Mouse (Mus musculus) 416B (cell line): ENCODE measurements at regions not wholly inside any gene's neighbourhood (a gene's known extent, or its start where the extent isn't known, plus 50 kb on each side); places are given as distances from the start of the nearest gene placed in this dataset.

Experiments used
- DNase-seq: peaks from one replicate; pipeline ENCODE4 v3.0.0; 2011; ENCODE audit warnings: low read depth

- no peak for DNase-seq
Measured at GRCm38 (mm10) chr12:112336691-112337295, 152.5 kb upstream of the A530016L24Rik start.

DNA sequence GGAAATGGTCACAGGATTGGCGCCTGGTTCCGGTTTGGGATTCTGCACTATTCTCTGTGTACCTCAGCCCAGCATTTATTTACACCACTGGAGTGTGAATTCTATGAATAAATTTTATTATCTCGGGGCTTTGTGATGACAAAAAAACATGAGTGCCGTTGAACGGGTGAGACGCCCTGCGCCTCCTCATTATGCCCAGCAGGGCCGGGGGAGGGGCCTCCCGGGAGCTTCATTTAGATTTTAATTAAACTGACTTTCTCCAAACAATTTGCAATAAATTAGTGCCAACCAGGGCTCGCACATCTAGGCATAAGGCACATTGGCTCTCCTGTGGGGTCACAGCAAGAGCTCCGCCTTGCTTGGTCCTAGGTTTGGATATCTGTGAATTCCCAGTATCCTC lies 151.8 kb upstream of the A530016L24Rik start:
- DNase-seq = no peak

DNA sequence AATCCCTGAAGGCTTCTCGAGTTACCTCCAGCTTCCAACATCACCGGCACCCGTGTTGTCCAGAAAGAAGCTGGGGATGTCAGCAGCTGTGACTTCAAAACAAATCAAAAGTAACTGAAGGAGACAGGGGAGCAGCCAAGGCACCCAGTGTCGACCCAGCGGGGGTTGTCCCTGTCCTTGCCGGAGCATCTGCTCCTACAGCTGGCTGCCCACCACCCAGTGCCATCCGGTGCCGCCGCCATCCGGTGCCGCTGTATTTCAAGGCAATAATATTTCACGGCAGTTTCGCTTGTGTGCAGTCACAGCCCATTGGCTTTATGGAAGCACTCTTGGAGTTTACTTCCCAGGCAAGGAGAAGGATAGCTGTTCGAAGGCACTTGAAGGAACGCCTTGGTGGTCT lies 150.3 kb upstream of the A530016L24Rik start:
- no peak for DNase-seq

DNA sequence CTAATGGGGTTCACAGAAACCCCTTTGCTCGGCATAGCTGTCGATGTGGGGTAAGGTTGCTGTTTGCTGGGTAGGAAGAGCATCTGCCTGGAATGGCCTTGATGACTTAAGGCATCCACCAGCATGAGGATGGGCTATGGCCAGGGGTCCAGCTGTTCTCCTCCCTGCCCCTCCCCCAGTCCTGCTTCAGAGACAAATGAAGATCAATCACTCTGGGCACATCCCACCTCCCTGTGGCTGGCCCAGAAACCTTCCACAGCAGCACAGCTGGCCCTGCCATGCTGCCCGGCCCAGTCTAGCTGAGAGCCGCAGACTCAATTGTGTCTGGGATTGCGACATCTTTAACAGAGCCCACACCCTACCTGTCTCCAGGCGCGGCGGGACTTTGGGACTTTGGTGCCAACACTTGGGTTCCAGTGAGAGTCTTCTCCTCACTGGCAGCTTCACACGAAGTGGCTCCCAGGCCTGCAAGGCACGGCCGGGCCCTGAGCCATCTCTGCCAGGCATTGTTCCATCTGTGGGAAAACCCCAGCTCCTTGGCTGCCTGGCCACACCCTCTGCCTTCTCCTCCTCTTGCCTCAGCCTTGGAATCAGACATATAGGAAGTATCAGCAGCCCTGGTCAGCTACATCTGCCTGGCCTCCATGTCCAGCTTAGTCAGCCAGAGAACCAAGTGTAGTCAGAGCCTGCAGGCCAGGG lies 149.6 kb upstream of the A530016L24Rik start:
- no peak for DNase-seq

- DNase-seq = no peak
Measured at GRCm38 (mm10) chr12:112340248-112340647, 149.0 kb upstream of the A530016L24Rik start.

GRCm38 (mm10) chr12:112341726-112342469 lies 147.3 kb upstream of the A530016L24Rik start:
- DNase-seq = no peak

DNA sequence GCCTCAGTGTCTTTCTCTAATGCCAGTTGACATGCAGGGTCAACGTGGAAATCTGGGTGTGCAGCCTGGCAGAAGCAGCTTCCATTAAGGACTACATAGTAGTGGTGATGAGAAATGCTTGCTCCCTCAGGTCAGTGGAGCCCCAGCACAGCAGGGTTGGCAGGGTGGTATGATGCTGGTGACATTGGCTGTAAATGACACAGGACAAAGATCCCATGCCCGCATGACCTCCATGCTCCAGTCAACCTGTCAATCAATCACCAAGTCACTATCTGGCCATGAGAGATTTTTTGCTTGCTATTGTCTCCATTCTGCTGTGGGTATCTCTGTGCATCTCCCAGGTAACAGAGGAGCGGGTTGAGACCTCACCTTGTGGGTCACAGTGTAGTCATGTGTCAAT lies 146.2 kb upstream of the A530016L24Rik start:
- no peak for DNase-seq

GRCm38 (mm10) chr12:112344285-112344684 lies 145.0 kb upstream of the A530016L24Rik start:
- DNase-seq = no peak

- DNase-seq = no peak
Measured at GRCm38 (mm10) chr12:112345797-112346196, 143.5 kb upstream of the A530016L24Rik start.

GRCm38 (mm10) chr12:112348116-112348515 lies 141.1 kb upstream of the A530016L24Rik start:
- no peak for DNase-seq

- DNase-seq = no peak
Measured at GRCm38 (mm10) chr12:112349676-112350318, 139.5 kb upstream of the A530016L24Rik start.

- DNase-seq = no peak
Measured at GRCm38 (mm10) chr12:112350733-112351132, 138.5 kb upstream of the A530016L24Rik start.

- DNase-seq = no peak
Measured at GRCm38 (mm10) chr12:112363349-112363748, 125.9 kb upstream of the A530016L24Rik start.

- DNase-seq = no peak
Measured at GRCm38 (mm10) chr12:112367221-112367620, 122.0 kb upstream of the A530016L24Rik start.

GRCm38 (mm10) chr12:112368112-112368511 lies 121.1 kb upstream of the A530016L24Rik start:
- DNase-seq = no peak

DNA sequence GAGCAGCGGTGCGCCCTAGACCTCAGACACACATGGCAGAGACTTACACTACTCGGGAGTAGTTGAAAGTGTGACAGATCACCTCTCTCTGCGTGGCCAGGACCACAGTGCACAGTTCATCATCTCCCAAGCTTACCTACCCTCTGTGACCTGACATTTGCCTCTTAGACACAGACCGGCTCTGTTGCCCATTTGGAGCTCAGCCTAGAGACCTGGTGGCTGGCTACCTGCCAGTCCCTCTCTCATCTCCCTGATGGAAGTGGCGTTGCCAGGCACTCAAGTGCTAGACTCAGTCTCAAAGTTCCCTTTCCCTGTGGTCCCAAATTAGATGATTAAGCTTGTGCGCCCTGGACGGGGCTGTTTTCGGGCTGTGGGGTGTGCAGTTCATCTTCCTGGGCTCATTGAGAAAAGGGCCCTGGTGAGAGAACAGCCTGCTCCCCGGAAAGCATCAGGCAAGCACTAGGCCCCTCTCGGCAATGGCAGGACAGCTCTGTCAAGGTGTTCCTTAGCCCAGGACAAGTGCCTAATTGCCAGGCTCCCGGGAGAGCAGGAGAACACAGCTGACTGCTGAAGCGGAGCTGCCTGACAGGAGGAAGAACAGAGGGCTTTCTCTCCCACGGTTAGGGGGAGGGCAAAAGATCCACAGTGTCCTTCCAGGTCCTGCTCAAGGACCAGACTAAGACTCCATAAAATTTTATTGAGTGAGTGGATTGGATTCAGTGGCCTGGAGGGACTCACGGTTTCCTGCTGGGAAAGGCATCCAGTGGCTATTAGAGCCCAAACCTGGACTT lies 119.5 kb upstream of the A530016L24Rik start:
- no peak for DNase-seq

- DNase-seq = no peak
Measured at GRCm38 (mm10) chr12:112372234-112373050, 116.8 kb upstream of the A530016L24Rik start.

DNA sequence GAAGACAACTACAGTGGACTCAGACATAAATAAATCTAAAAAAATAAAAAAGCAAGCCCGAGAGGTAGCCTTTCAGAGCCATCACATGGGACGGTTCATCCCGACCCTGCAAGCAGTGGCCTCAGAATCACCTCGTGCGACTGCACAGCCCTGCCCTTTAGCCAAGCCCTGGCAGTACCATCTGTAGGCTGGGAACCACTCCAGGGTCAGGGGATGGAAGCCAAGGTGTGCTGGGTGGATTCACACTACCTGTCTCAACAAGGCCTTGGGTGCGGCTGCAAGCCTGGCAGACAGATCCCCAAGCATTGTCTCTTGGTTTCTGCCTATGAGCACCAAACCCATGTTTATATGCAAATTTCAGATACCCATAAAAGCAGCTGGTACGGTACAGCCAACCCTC lies 115.3 kb upstream of the A530016L24Rik start:
- DNase-seq = no peak

DNA sequence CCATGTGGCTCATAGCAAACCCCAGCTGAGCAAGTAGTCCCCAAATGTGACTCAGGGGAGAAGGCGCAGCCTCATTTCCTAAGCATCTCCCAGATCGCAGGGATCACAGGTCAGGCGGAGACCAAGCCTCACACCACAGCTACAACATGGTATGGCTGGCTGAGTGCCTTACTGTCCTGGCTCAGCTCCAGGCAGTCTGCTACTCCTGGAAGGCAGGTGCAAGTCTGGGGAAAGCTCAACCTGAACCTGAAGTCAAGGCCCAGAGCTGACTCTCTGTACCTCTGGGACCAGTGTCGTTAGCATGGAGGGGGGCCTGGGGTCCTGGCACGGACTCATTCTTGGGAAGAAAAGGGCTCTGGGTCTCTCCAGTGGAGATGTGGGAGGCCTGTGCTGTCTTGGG lies 113.0 kb upstream of the A530016L24Rik start:
- DNase-seq = no peak

GRCm38 (mm10) chr12:112376701-112377100 lies 112.5 kb upstream of the A530016L24Rik start:
- no peak for DNase-seq
